Mouse (Mus musculus): Measurements from ENCODE around the gene Cdca7. TPM values are rescaled to one million over a fixed set of nuclear protein-coding genes. Genes with fewer than 3 reads are reported as not detected.

Gene Cdca7
- total RNA-seq (2014; fragmentation: Nextera tagmentation) (231 and 236 TPM in 2 replicates), total RNA-seq (2017) (240 and 269 TPM in 2 replicates)

- ATAC-seq (replicated peaks; ENCODE audit: poor library complexity, severe bottlenecking), result peak; percentile 68
Observed at GRCm38 (mm10) chr2:72475797-72476485, at the start of gene Cdca7. TSS of gene Cdca7 (plus strand) at chr2:72476159.

GRCm38 (mm10) chr2:72426776-72427175 lies 49.2 kb upstream of the Cdca7 start:
- ATAC-seq (replicated peaks; ENCODE audit: poor library complexity, severe bottlenecking), result no peak

GRCm38 (mm10) chr2:72427288-72427687 lies 48.7 kb upstream of the Cdca7 start:
- no peak for ATAC-seq (replicated peaks; ENCODE audit: poor library complexity, severe bottlenecking)

- no peak for ATAC-seq (replicated peaks; ENCODE audit: poor library complexity, severe bottlenecking)
Observed at GRCm38 (mm10) chr2:72438941-72439533, 36.9 kb upstream of the Cdca7 start.

- no peak for ATAC-seq (replicated peaks; ENCODE audit: poor library complexity, severe bottlenecking)
Observed at GRCm38 (mm10) chr2:72441010-72441409, 34.9 kb upstream of the Cdca7 start.

GRCm38 (mm10) chr2:72442825-72443224 lies 33.1 kb upstream of the Cdca7 start:
- peak; percentile 96 for ATAC-seq (replicated peaks; ENCODE audit: poor library complexity, severe bottlenecking)

GRCm38 (mm10) chr2:72443960-72444359 lies 32.0 kb upstream of the Cdca7 start:
- no peak for ATAC-seq (replicated peaks; ENCODE audit: poor library complexity, severe bottlenecking)

GRCm38 (mm10) chr2:72446106-72446505 lies 29.9 kb upstream of the Cdca7 start:
- ATAC-seq (replicated peaks; ENCODE audit: poor library complexity, severe bottlenecking), result no peak

- no peak for ATAC-seq (replicated peaks; ENCODE audit: poor library complexity, severe bottlenecking)
Observed at GRCm38 (mm10) chr2:72446615-72447014, 29.3 kb upstream of the Cdca7 start.

- no peak for ATAC-seq (replicated peaks; ENCODE audit: poor library complexity, severe bottlenecking)
Observed at GRCm38 (mm10) chr2:72453563-72453962, 22.4 kb upstream of the Cdca7 start.

GRCm38 (mm10) chr2:72456189-72456588 lies 19.8 kb upstream of the Cdca7 start:
- no peak for ATAC-seq (replicated peaks; ENCODE audit: poor library complexity, severe bottlenecking)

- ATAC-seq (replicated peaks; ENCODE audit: poor library complexity, severe bottlenecking), result peak; percentile 56
Observed at GRCm38 (mm10) chr2:72464376-72465014, 11.5 kb upstream of the Cdca7 start.

GRCm38 (mm10) chr2:72467604-72468003 lies 8.4 kb upstream of the Cdca7 start:
- ATAC-seq (replicated peaks; ENCODE audit: poor library complexity, severe bottlenecking), result no peak

- ATAC-seq (replicated peaks; ENCODE audit: poor library complexity, severe bottlenecking), result no peak
Observed at GRCm38 (mm10) chr2:72471415-72472070, 4.4 kb upstream of the Cdca7 start.

GRCm38 (mm10) chr2:72474531-72475287 lies 1.2 kb upstream of the Cdca7 start:
- no peak for ATAC-seq (replicated peaks; ENCODE audit: poor library complexity, severe bottlenecking)

GRCm38 (mm10) chr2:72475423-72475796 lies 549 bp upstream of the Cdca7 start:
- 0 out of 2 replicates have a peak, but pooled peaks have one; percentile 1 for ATAC-seq (replicated peaks; ENCODE audit: poor library complexity, severe bottlenecking)

- peak; percentile 21 for ATAC-seq (replicated peaks; ENCODE audit: poor library complexity, severe bottlenecking)
Observed at GRCm38 (mm10) chr2:72476486-72477211, 690 bp downstream of the Cdca7 start.

- ATAC-seq (replicated peaks; ENCODE audit: poor library complexity, severe bottlenecking), result no peak
Observed at GRCm38 (mm10) chr2:72477221-72477620, 1.3 kb downstream of the Cdca7 start.

GRCm38 (mm10) chr2:72478176-72478575 lies 2.2 kb downstream of the Cdca7 start:
- ATAC-seq (replicated peaks; ENCODE audit: poor library complexity, severe bottlenecking), result no peak

- ATAC-seq (replicated peaks; ENCODE audit: poor library complexity, severe bottlenecking), result no peak
Observed at GRCm38 (mm10) chr2:72478921-72479320, 3.0 kb downstream of the Cdca7 start.

Data from granulocyte monocyte progenitor cell, adult 5-6 weeks (primary cell).